Comparison of ENCODE assay signal across 30 mouse cellular contexts in the genomic region with DNA sequence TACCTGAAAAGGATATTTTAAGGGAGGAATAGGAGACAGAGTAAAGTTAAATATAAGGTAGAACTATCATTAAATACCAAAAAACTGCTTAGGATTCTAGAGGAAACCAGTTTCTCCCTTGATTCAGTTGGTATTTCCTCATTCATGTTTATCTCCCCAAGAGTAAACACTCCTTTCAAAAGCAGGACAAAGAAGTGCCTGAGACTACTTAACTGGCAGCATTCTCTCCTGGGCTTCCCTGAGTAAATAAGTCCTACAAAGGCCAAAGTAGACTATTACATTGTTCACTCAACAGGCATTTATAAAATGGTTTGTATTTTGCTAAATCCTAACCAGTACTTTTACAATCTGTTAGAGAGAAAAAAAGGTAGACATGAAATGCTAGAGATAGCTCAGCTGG. TPM values are rescaled to one million over a fixed set of nuclear protein-coding genes. Genes with fewer than 3 reads are reported as not detected.
DNase-seq lines count a peak whose midpoint lies in the region; ATAC-seq and TF ChIP-seq lines count a peak whose summit lies in the region.
"Had no signal": no experiment of that assay in that cellular context is flagged by ENCODE, and none has a peak within 500 bp of the region (broad histone marks: within the 10 kb centered on the region; RNA-seq: fewer than 3 reads in every experiment).

No protein-coding gene starts in this region.

- no peaks in the 10 kb centered on the region for H3K9me3 ChIP-seq in lung, embryonic 14.5 days (ENCODE audit: low read depth, low read length)
- no peaks in the 10 kb centered on the region for H3K9me3 ChIP-seq in stomach, embryonic 15.5 days
- H3K9me3 ChIP-seq in hindbrain, embryonic 12.5 days (replicated peaks) = no peaks in the 10 kb centered on the region
- H3K9me3 ChIP-seq: embryonic facial prominence, embryonic 13.5 days; hindbrain, embryonic 15.5 days; kidney, embryonic 15.5 days; limb, embryonic 15.5 days; megakaryocyte, embryonic 14.5 days; midbrain, embryonic 12.5 days; neural tube, embryonic 12.5 days had no signal

- H3K4me2 ChIP-seq in lung, embryonic 14.5 days = no peak overlapping the region
- H3K4me2 ChIP-seq in stomach, embryonic 15.5 days = no peak overlapping the region
- no peak overlapping the region for H3K4me2 ChIP-seq in hindbrain, embryonic 12.5 days (replicated peaks)
- H3K4me2 ChIP-seq: embryonic facial prominence, embryonic 13.5 days; kidney, embryonic 15.5 days; limb, embryonic 15.5 days; midbrain, embryonic 12.5 days; neural tube, embryonic 12.5 days had no signal

- H3K4me1 ChIP-seq in lung, embryonic 14.5 days (ENCODE audit: insufficient read depth) = no peaks in the 10 kb centered on the region
- peaks cover 6% of the 10 kb centered on the region for H3K4me1 ChIP-seq in lung, adult 2 months (ENCODE audit: control insufficient read depth, insufficient read depth, low read length)
- no peaks in the 10 kb centered on the region for H3K4me1 ChIP-seq in stomach, embryonic 15.5 days
- H3K4me1 ChIP-seq in hindbrain, embryonic 12.5 days = peaks cover 7% of the 10 kb centered on the region; the same call in 1 of the 2 replicates
- H3K4me1 ChIP-seq: kidney, embryonic 15.5 days; limb, embryonic 15.5 days had no signal

- H3K4me3 ChIP-seq in gastrocnemius, adult 2 months = no peak overlapping the region; the same call in 1 of the 2 replicates
- no peak overlapping the region for H3K4me3 ChIP-seq in lung, embryonic 14.5 days (ENCODE audit: low read depth, low read length)
- no peak overlapping the region for H3K4me3 ChIP-seq in lung, adult 2 months (replicated peaks; ENCODE audit: extremely low read depth, low read depth, low read length)
- H3K4me3 ChIP-seq in stomach, embryonic 15.5 days (replicated peaks) = no peak overlapping the region
- no peak overlapping the region for H3K4me3 ChIP-seq in hindbrain, embryonic 12.5 days
- H3K4me3 ChIP-seq: embryonic facial prominence, embryonic 13.5 days; hindbrain, embryonic 15.5 days; kidney, embryonic 15.5 days; limb, embryonic 15.5 days; megakaryocyte, embryonic 14.5 days; midbrain, embryonic 12.5 days; myocyte; neural tube, embryonic 12.5 days had no signal

- no peak for ATAC-seq in lung, embryonic 14.5 days (ENCODE audit: insufficient read depth)
- ATAC-seq in stomach, embryonic 15.5 days (ENCODE audit: insufficient read depth, low FRiP score, low read depth) = no peak
- ATAC-seq in hindbrain, embryonic 12.5 days (ENCODE audit: low FRiP score) = no peak
- ATAC-seq: forebrain, postnatal 0 days; inflammation-experienced regulatory T-cells, adult 6 months had no signal

- TF ChIP-seq CTCF in gastrocnemius, adult 2 months (IDR thresholded peaks at IDR 0.05) = no peak
- TF ChIP-seq CTCF in lung, embryonic 14.5 days (IDR thresholded peaks at IDR 0.05; ENCODE audit: low read depth) = no peak
- no peak for TF ChIP-seq CTCF in lung, adult 2 months (IDR thresholded peaks at IDR 0.05; ENCODE audit: insufficient read depth, low read length)

- DNase-seq in gastrocnemius, adult 2 months = no peak
- DNase-seq in gastrocnemius, postnatal 10 days = no peak
- DNase-seq in lung, embryonic 14.5 days = peak; percentile 33
- DNase-seq in lung, adult 2 months = no peak
- peak; percentile 41 for DNase-seq in ES-CJ7 (ENCODE audit: low read depth, low spot score)
- no peak for DNase-seq in left cerebral cortex, postnatal 14 days (ENCODE audit: low spot score in 2 of 2)
- DNase-seq: adrenal gland, postnatal 14 days; cerebellum, adult 11 months; cerebellum, adult 9-10 months; cerebellum, postnatal 36 days; embryo, embryonic 11 days; forebrain, postnatal 0 days; gastrocnemius, postnatal 14 days; kidney, adult 11 months; kidney, postnatal 25 days; left cerebral cortex, postnatal 4 days; lung, postnatal 4 days; thymus, postnatal 25 days had no signal

- H3K9ac ChIP-seq in lung, embryonic 14.5 days = no peak overlapping the region
- H3K9ac ChIP-seq in stomach, embryonic 15.5 days = no peak overlapping the region
- no peak overlapping the region for H3K9ac ChIP-seq in hindbrain, embryonic 12.5 days
- H3K9ac ChIP-seq: embryonic facial prominence, embryonic 13.5 days; forebrain, postnatal 0 days; hindbrain, embryonic 15.5 days; kidney, embryonic 15.5 days; limb, embryonic 15.5 days; liver, embryonic 14.5 days; midbrain, embryonic 12.5 days; neural tube, embryonic 12.5 days had no signal

- no peak for TF ChIP-seq POLR2A in lung, adult 2 months (IDR thresholded peaks at IDR 0.05; ENCODE audit: borderline replicate concordance, extremely low read depth, low read depth, low read length)

- intact Hi-C loops in gastrocnemius, adult 2 months (cut with DNase I) = no loop called here
- intact Hi-C loops in left cerebral cortex, postnatal 14 days (cut with DNase I) = no loop called here

- peak overlapping the region; percentile 6; the same call in 1 of the 2 replicates for H3K27ac ChIP-seq in gastrocnemius, adult 2 months
- no peak overlapping the region for H3K27ac ChIP-seq in lung, embryonic 14.5 days (ENCODE audit: low read depth)
- peak overlapping the region; percentile 44; the same call in 1 of the 2 replicates for H3K27ac ChIP-seq in stomach, embryonic 15.5 days
- no peak overlapping the region for H3K27ac ChIP-seq in hindbrain, embryonic 12.5 days
- H3K27ac ChIP-seq: embryonic facial prominence, embryonic 13.5 days; hindbrain, embryonic 15.5 days; kidney, embryonic 15.5 days; limb, embryonic 15.5 days; liver, embryonic 14.5 days; midbrain, embryonic 12.5 days; neural tube, embryonic 12.5 days had no signal

- no peaks in the 10 kb centered on the region for H3K36me3 ChIP-seq in lung, embryonic 14.5 days (ENCODE audit: insufficient read depth)
- H3K36me3 ChIP-seq in stomach, embryonic 15.5 days = no peaks in the 10 kb centered on the region
- no peaks in the 10 kb centered on the region for H3K36me3 ChIP-seq in hindbrain, embryonic 12.5 days
- H3K36me3 ChIP-seq: embryonic facial prominence, embryonic 13.5 days; hindbrain, embryonic 15.5 days; kidney, embryonic 15.5 days; limb, embryonic 15.5 days; midbrain, embryonic 12.5 days; neural tube, embryonic 12.5 days had no signal

- H3K27me3 ChIP-seq in lung, embryonic 14.5 days (ENCODE audit: insufficient read depth, low read length) = no peaks in the 10 kb centered on the region
- H3K27me3 ChIP-seq in stomach, embryonic 15.5 days (replicated peaks) = no peaks in the 10 kb centered on the region
- H3K27me3 ChIP-seq in hindbrain, embryonic 12.5 days = no peaks in the 10 kb centered on the region
- H3K27me3 ChIP-seq: embryonic facial prominence, embryonic 13.5 days; hindbrain, embryonic 15.5 days; kidney, embryonic 15.5 days; limb, embryonic 15.5 days; megakaryocyte, embryonic 14.5 days; midbrain, embryonic 12.5 days; neural tube, embryonic 12.5 days had no signal

RNA-seq across cellular contexts. Expression of gene Sik2, which starts 22.2 kb away (rescaled TPM):
- total RNA-seq in gastrocnemius, adult 2 months (2021) = 10 to 100 TPM; 17.9 to 25.2 TPM
- 10 to 100 TPM; 15.4 to 16.6 TPM for total RNA-seq in gastrocnemius, postnatal 10 days (2021)
- 15.7 and 15.8 TPM in 2 replicates for polyA plus RNA-seq in lung, embryonic 14.5 days (2014; fragmentation: Nextera tagmentation; extraction: Ambion mirVana)
- 20.2 and 26.8 TPM in 2 replicates for polyA plus RNA-seq in lung, adult 2 months (2012; rRNA removed)
- 18.5 and 18.9 TPM in 2 replicates for polyA plus RNA-seq in stomach, embryonic 15.5 days (2015; fragmentation: Nextera tagmentation; extraction: Ambion mirVana)
- total RNA-seq in left cerebral cortex, postnatal 14 days (2021) = 10 to 100 TPM; 49.0 to 54.6 TPM
- polyA plus RNA-seq in hindbrain, embryonic 12.5 days (2016; fragmentation: Nextera tagmentation; extraction: Ambion mirVana) = 17.7 and 20.3 TPM in 2 replicates

Comparison
In these comparisons a context has a peak if more than half of its experiments do, and no peak if none do; other contexts are left out.
1. DNase-seq: peak in lung, embryonic 14.5 days (single experiment) and ES-CJ7 (single experiment); none in gastrocnemius, adult 2 months (single experiment), gastrocnemius, postnatal 10 days (single experiment), lung, adult 2 months (single experiment) and left cerebral cortex, postnatal 14 days (0 of 2).
2. H3K27ac ChIP-seq: peak in gastrocnemius, adult 2 months (single experiment) and stomach, embryonic 15.5 days (single experiment); none in lung, embryonic 14.5 days (single experiment) and hindbrain, embryonic 12.5 days (single experiment).